Mouse (Mus musculus) embryonic facial prominence, embryonic 15.5 days (tissue): ENCODE measurements around the gene Acvr1b. TPM values are rescaled to one million over a fixed set of nuclear protein-coding genes. Genes with fewer than 3 reads are reported as not detected.

Source experiments
- ATAC-seq: fragments of 200-750 bp; cut with Nextera tagmentation; 2 replicates; pipeline ENCODE4 v1.8.0; 2017; ENCODE audit warnings: low read depth, moderate TSS enrichment; ENCODE audit not compliant: insufficient number of reproducible peaks, low FRiP score, low TSS enrichment
- H3K27ac ChIP-seq: fragments of 300-500 bp; sonication (generic); replicated peaks from 2 replicates; pipeline ENCODE4 v1.5.1; 2015; ENCODE audit warnings: mild to moderate bottlenecking, inconsistent platforms
- H3K27me3 ChIP-seq: fragments of 300-500 bp; sonication (generic); 2 replicates; pipeline ENCODE4 v1.6.1; 2015; ENCODE audit warnings: inconsistent platforms
- H3K36me3 ChIP-seq: fragments of 300-500 bp; sonication (generic); 2 replicates; pipeline ENCODE4 v1.6.1; 2015; ENCODE audit warnings: mild to moderate bottlenecking, inconsistent platforms
- H3K4me1 ChIP-seq: fragments of 300-500 bp; sonication (generic); 2 replicates; pipeline ENCODE4 v1.6.1; 2015; ENCODE audit warnings: inconsistent platforms
- H3K4me2 ChIP-seq: fragments of 300-500 bp; sonication (generic); replicated peaks from 2 replicates; pipeline ENCODE4 v1.6.1; 2015; ENCODE audit warnings: mild to moderate bottlenecking, inconsistent platforms
- H3K4me3 ChIP-seq: fragments of 300-500 bp; sonication (generic); replicated peaks from 2 replicates; pipeline ENCODE4 v1.5.1; 2015; ENCODE audit warnings: mild to moderate bottlenecking, inconsistent platforms
- H3K9ac ChIP-seq: fragments of 300-500 bp; sonication (generic); 2 replicates; pipeline ENCODE4 v1.6.1; 2015; ENCODE audit warnings: inconsistent platforms
- H3K9me3 ChIP-seq: fragments of 300-500 bp; sonication (generic); replicated peaks from 2 replicates; pipeline ENCODE4 v1.6.1; 2016; ENCODE audit warnings: inconsistent platforms
- WGBS: fragments of 180-500 bp; shearing (Covaris S2); methylation state at CpG from one replicate; pipeline ENCODE4 v1.1.7; 2015; 5-methylcytosine and 5-hydroxymethylcytosine counted together
- polyA plus RNA-seq: library from polyadenylated mRNA; unstranded; fragments of >200 nt; fragmentation: Nextera tagmentation; extraction: Ambion mirVana; gene quantifications from 2 replicates; pipeline ENCODE4 v1.2.1, GENCODE M21; 2015

The Acvr1b gene
- polyA plus RNA-seq, 1 experiment from 2014 or later: 11.4 TPM

DNA sequence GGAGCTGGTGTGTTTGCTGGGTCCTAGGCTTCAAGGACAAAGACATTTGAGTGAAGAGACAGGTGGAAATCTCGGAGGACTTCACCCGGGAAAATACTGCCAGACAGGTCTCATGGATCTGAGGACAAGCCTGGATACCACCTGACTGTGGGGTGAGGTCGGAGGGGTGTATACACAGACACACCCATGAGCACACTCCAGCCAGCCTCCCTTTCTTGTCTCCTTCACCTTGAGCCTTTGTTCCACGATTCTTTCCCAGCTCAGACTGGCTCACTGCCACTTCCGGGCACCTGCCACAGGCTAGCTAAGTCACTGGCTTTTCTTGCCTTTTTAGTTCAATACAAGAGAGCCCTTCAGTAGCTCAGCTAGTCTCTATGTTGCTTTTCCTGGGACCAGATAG is 9.6 kb upstream of the Acvr1b start:
- Histone ChIP-seq H3K36me3 (no peaks in the 10 kb centered on the region), H3K4me1 (peaks cover 49% of the 10 kb centered on the region), H3K4me2 (no peak overlapping the region), H3K27me3 (no peaks in the 10 kb centered on the region), H3K27ac (peak overlapping the region; percentile 79), H3K9ac (no peak overlapping the region), H3K9me3 (no peaks in the 10 kb centered on the region), H3K4me3 (no peak overlapping the region)
- ATAC-seq: 0 out of 2 replicates have a peak, but pooled peaks have one; percentile 31
- 49% methylated on average over 5 of the region's 5 CpGs for WGBS

DNA sequence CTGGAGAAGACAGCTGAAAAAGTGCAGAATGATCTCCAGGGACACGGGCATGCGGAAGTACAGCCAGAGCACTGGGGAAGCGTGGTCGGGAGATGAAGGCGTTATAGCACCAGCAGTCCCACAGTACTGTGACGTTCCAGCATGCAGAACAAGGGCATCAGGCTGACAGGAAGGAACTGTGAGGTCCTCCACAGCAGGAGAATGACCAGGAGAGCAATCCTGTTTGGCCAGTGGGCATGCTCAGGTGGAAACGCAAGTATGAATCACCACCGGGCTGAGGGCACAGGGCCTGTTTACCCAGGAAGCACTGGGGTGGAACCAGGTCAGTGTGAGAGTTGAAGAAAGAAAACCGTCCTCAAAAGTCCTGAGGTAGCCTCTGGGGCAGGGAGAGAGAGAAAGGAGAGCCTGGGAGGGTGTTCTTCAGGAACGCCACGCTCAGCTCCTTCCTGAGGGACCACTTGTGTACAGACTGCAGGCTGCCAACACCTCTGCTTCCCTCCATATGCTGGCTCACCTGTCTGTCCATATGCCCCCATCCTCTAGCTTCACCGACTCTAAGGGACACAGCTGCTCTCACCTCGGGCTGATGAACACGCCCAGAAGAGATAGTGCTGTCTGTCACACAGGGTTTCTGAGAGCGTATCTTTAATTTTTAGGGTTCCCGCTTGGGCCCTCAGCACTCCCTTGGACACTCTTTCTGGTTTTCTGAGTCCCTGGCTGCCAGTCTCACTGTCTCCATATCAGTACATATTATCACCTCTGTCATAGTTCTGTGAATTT is 8.0 kb upstream of the Acvr1b start:
- Histone ChIP-seq H3K4me2 (no peak overlapping the region), H3K27me3 (no peaks in the 10 kb centered on the region), H3K4me1 (peaks cover 44% of the 10 kb centered on the region), H3K9me3 (no peaks in the 10 kb centered on the region), H3K9ac (no peak overlapping the region), H3K4me3 (no peak overlapping the region), H3K36me3 (no peaks in the 10 kb centered on the region), H3K27ac (no peak overlapping the region)
- 66% methylated on average over 16 of the region's 16 CpGs for WGBS
- no peak for ATAC-seq

DNA sequence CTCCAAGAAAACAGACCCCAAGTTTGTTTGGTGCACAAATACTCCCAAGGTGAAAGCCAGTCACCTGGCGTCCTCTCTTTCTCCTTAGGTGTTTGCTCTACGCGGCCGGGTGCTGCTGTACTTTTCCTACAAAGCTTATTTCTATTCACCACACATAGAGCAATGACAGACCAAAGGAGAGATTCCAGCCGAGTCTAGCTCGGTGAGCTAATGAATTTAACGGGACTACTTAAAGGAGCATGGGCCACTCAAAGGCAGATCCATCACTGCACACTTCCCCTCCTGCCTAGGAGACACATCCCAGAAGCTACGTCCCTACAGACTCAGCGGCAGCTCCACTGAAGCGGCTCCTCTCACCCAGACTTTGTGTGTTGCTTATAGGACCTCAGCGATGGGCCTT is 6.3 kb upstream of the Acvr1b start:
- H3K4me2 ChIP-seq: no peak overlapping the region
- no peak overlapping the region for H3K27ac ChIP-seq
- H3K36me3 ChIP-seq: no peaks in the 10 kb centered on the region
- no peak for ATAC-seq
- no peak overlapping the region for H3K9ac ChIP-seq
- H3K27me3 ChIP-seq: no peaks in the 10 kb centered on the region
- no peak overlapping the region for H3K4me3 ChIP-seq
- H3K9me3 ChIP-seq: no peaks in the 10 kb centered on the region
- H3K4me1 ChIP-seq: peaks cover 27% of the 10 kb centered on the region
- WGBS: 76% methylated on average over 11 of the region's 11 CpGs

DNA sequence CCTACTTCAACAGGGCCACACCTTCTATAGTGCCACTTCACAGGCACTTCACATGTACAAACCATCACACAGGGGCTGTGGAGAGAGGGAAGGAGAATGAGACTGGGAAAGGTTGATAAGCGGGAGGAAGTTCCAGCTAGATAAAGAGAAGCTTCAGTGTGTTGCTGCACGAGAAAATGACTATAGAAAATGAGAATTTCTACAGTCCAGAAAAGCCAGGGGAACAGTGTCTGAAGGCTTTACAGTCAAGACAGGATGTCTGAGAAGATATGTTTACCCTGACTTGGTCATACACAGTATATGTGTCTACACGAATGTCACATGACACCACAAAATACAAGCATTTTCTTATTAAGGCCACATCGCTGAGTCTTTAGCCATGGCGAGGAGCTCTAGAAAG is 4.0 kb upstream of the Acvr1b start:
- Histone ChIP-seq H3K27ac (peak overlapping the region; percentile 65), H3K4me2 (no peak overlapping the region), H3K4me3 (no peak overlapping the region), H3K4me1 (peaks cover 13% of the 10 kb centered on the region; the same call in 1 of the 2 replicates), H3K9me3 (no peaks in the 10 kb centered on the region), H3K9ac (no peak overlapping the region), H3K36me3 (no peaks in the 10 kb centered on the region), H3K27me3 (no peaks in the 10 kb centered on the region)
- no peak for ATAC-seq
- WGBS: 83% methylated on average over 5 of the region's 5 CpGs

DNA sequence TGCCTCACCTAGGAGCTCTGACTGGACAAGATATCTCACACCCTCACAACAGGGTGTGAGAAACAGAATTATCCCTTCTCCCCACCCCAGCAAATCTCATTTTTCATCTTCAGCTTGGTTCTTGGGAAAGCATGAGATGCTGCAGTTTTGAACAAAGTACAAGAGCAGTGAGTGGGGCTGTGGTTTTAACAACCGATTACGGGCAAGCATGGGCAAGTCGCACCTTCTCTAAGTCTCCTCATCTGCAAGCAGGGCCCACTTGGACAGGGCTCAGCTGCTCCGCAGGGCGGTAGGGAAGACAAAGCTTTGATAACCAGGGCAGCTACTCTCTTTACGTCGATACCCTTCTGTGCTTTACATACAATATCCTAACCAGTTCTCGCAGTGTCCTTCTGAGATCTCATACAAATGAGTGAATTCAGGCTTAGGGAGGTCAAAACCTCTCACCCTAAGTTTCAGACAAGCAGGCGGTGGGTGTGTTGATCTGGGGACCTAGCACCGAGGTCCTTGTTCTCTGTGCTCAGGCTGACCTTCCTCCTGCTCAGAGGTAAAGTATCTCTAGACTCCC is 3.4 kb upstream of the Acvr1b start:
- Histone ChIP-seq H3K4me3 (no peak overlapping the region), H3K27me3 (no peaks in the 10 kb centered on the region), H3K9me3 (no peaks in the 10 kb centered on the region), H3K9ac (no peak overlapping the region), H3K4me2 (no peak overlapping the region), H3K27ac (peak overlapping the region; percentile 65), H3K4me1 (peaks cover 16% of the 10 kb centered on the region; the same call in 1 of the 2 replicates), H3K36me3 (no peaks in the 10 kb centered on the region)
- no peak for ATAC-seq
- 68% methylated on average over 10 of the region's 10 CpGs for WGBS

DNA sequence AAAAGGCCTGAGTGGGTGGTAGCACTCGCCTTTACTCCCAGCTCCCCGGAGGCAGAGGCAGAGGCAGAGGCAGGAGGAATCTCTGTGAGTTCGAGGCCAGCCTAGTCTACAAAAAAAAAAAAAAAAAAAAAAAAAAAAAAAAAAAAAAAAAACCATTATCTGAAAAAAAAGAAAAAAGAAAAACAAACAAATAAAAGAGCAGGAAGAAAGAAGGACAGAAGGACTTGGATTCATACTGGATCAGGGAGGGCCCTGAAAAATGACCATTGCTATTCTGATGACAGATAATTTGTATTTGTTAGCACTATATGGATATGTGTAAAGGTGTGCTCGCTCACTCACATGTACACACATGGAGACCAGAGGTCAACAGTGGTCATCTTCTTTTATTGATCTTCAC is 2.6 kb upstream of the Acvr1b start:
- 67% methylated on average over 4 of the region's 4 CpGs for WGBS
- Histone ChIP-seq H3K4me1 (peaks cover 19% of the 10 kb centered on the region; the same call in 1 of the 2 replicates), H3K9me3 (no peaks in the 10 kb centered on the region), H3K27ac (peak overlapping the region; percentile 23), H3K36me3 (no peaks in the 10 kb centered on the region), H3K4me3 (no peak overlapping the region), H3K9ac (no peak overlapping the region), H3K4me2 (no peak overlapping the region), H3K27me3 (no peaks in the 10 kb centered on the region)
- no peak for ATAC-seq

DNA sequence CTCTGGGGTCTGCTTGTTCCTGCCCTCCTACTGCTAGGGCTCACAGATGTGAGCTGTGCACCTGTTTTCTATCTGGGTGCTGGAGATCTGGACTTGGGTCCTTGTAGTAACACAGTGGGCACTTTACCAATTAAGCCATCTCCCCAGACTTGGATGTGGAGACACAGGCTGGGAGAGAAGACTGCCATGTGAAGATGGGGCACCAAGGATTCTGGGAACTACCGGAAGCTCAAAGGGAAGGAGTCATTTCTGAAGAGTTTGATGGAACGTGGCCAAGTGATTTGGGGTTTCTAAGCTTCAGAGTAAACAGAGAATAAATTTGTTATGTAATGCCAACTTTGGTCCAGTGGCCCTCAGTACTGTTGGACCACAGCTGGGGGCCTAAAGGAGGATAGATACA is 1.9 kb upstream of the Acvr1b start:
- no peak for ATAC-seq
- H3K27ac ChIP-seq: no peak overlapping the region
- 87% methylated on average over 2 of the region's 2 CpGs for WGBS

DNA sequence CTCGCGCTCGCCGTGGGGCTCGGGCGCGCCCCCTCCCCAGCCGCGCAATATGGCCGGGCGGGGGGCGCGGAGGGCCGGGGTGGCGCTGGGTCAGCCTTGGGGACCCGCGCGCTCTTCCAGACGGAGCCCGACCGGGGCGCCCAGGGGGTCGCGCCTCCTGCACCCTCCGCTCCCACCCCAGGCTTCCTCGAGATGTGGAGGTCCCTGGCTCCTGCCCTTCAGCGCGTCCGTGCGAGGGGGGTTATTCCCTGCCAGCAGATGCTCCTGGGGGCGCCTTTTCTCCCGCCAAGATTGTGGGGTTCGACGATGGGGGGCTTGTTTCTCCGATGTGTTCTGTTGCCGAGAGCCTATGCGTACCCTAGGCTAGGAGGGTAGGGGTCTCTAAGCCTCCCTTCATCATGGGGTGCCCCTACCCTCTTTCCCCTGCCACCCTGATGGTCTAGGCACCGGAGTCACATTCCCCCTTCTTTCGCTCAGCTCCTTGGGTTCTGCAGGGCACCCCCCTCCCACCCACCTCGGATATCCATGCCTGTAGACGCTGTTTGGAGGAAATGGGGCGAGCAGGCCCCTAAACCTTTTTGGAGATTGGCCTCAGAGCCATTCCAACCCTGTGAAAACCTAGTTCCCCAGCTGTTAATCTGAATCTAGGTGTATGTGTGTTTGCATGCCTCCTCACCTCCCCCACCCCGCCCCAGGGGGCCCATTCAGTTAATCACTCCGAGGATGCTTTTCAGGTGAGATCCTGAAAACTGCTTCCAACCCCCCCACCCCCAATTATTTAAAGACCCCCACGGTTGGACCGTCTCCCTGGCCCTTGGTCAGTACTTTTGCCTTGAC is 645 bp downstream of the Acvr1b start:
- Histone ChIP-seq H3K4me3 (peak overlapping the region; percentile 83), H3K36me3 (no peaks in the 10 kb centered on the region), H3K9ac (peak overlapping the region; percentile 82), H3K4me1 (peaks cover 49% of the 10 kb centered on the region), H3K27ac (peak overlapping the region; percentile 81), H3K4me2 (peak overlapping the region; percentile 82), H3K27me3 (no peaks in the 10 kb centered on the region), H3K9me3 (no peaks in the 10 kb centered on the region)
- ATAC-seq: peak; percentile 61
- under 1% methylated on average over 39 of the region's 46 CpGs for WGBS

More for the DNA sequence above, 1.9 kb upstream of the Acvr1b start:
- no peaks in the 10 kb centered on the region for H3K9me3 ChIP-seq
- H3K27me3 ChIP-seq: no peaks in the 10 kb centered on the region
- no peak overlapping the region for H3K4me3 ChIP-seq
- H3K4me1 ChIP-seq: peaks cover 26% of the 10 kb centered on the region
- H3K9ac ChIP-seq: no peak overlapping the region
- no peak overlapping the region for H3K4me2 ChIP-seq
- H3K36me3 ChIP-seq: no peaks in the 10 kb centered on the region

DNA sequence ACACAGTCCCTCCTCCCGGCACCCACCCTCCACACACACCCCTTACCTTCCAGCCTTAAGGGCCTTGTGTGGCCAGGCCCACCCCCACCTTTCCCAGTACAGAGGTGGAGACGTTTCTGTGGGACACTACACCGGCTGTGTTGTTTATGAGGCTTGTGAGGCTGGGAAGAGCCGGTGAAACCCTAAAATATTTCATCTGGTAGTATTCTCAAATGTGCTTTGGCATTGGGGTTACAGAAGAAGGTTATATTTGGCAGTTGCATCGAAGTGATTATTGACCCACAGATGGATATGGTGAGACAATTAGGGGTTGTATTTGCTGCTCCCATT is 1.2 kb downstream of the Acvr1b start:
- Histone ChIP-seq H3K4me1 (peaks cover 55% of the 10 kb centered on the region), H3K4me2 (peak overlapping the region; percentile 82), H3K27me3 (no peaks in the 10 kb centered on the region), H3K9me3 (no peaks in the 10 kb centered on the region), H3K27ac (peak overlapping the region; percentile 61), H3K4me3 (peak overlapping the region; percentile 83), H3K36me3 (no peaks in the 10 kb centered on the region), H3K9ac (peak overlapping the region; percentile 82)
- ATAC-seq: no peak
- 7% methylated on average over 5 of the region's 5 CpGs for WGBS

DNA sequence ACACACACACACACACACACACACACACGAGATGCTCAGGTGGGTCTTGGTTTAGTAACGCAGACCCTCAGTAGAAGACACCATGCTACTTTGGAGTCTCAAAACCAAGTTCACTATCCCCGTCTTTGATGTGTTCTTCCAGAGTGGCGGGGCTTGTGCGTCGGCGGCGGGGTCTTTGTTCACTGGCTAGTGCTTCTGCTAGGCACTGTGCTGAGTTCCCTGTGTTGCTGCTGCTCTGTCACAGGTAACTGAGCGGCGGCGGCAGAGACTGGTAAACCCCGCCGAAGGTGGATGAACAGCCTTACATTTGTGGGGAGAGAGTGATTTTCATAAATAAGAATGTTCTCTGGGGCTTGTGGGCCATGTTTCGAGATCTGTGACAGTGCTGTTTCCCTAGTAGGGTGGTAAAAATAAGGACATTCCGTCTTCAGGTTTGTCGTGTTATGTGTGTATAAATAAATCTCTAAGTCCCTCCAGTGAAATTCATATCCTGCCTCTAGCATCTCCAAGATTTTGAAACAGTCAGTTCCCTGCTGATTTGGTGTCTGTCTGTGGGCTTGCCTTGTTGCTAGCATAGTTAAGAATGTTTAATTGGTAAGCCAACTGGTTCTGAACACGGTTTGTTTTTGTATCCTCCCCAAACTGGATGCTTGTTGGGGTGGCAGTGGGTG is 1.9 kb downstream of the Acvr1b start:
- H3K4me3 ChIP-seq: peak overlapping the region; percentile 83
- no peaks in the 10 kb centered on the region for H3K27me3 ChIP-seq
- peaks cover 61% of the 10 kb centered on the region for H3K4me1 ChIP-seq
- H3K4me2 ChIP-seq: peak overlapping the region; percentile 82
- peak overlapping the region; percentile 82 for H3K9ac ChIP-seq
- no peaks in the 10 kb centered on the region for H3K9me3 ChIP-seq
- H3K27ac ChIP-seq: peak overlapping the region; percentile 61
- no peaks in the 10 kb centered on the region for H3K36me3 ChIP-seq
- WGBS: 18% methylated on average over 17 of the region's 17 CpGs
- ATAC-seq: no peak

DNA sequence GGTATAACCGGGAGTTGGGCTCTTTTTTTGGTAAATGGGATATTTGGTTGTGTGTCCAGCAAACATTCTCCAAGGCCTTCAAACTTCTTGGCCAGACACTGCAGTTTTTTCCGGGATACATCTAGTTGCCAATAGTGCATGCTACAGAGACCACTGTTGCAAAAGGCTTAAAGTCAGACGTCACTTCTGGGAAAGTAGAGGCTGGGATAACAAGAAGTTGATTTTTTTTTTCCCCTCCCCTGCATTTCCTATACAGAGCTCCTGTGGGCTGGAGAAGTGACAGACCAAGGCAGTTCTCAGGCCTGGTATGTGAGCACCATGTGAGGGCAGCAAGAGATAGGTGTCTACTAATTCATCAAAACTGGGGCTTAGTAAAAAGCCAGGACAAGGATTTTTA is 2.4 kb downstream of the Acvr1b start:
- Histone ChIP-seq H3K27ac (peak overlapping the region; percentile 61), H3K9me3 (no peaks in the 10 kb centered on the region), H3K4me2 (peak overlapping the region; percentile 82), H3K4me3 (peak overlapping the region; percentile 83), H3K9ac (no peak overlapping the region), H3K36me3 (no peaks in the 10 kb centered on the region), H3K4me1 (peaks cover 67% of the 10 kb centered on the region), H3K27me3 (no peaks in the 10 kb centered on the region)
- ATAC-seq: no peak
- WGBS: 45% methylated on average over 3 of the region's 3 CpGs
